Comparison of ENCODE assay signal across 9 mouse cellular contexts in genomic region chr6:125603678-125604462, GRCm38 (mm10). TPM values are rescaled to one million over a fixed set of nuclear protein-coding genes. Genes with fewer than 3 reads are reported as not detected.
DNase-seq lines count a peak whose midpoint lies in the region; ATAC-seq and TF ChIP-seq lines count a peak whose summit lies in the region.
"Had no signal": no experiment of that assay in that cellular context is flagged by ENCODE, and none has a peak within 500 bp of the region (broad histone marks: within the 10 kb centered on the region; RNA-seq: fewer than 3 reads in every experiment).

No protein-coding gene starts in this region.

- TF ChIP-seq CTCF in liver, embryonic 14.5 days (IDR thresholded peaks at IDR 0.05; ENCODE audit: low read depth): no peak

- no peak for ATAC-seq in hindbrain, embryonic 12.5 days (ENCODE audit: low FRiP score)
- no peak for ATAC-seq in hindbrain, embryonic 16.5 days
- ATAC-seq in embryonic facial prominence, embryonic 14.5 days (ENCODE audit: low read depth): no peak
- ATAC-seq in liver, embryonic 14.5 days (ENCODE audit: insufficient read depth): no peak

- no peaks in the 10 kb centered on the region for H3K36me3 ChIP-seq in hindbrain, embryonic 12.5 days
- no peaks in the 10 kb centered on the region for H3K36me3 ChIP-seq in hindbrain, embryonic 16.5 days (ENCODE audit: control insufficient read depth, insufficient read depth, low read length)
- no peaks in the 10 kb centered on the region for H3K36me3 ChIP-seq in embryonic facial prominence, embryonic 14.5 days (ENCODE audit: control insufficient read depth, insufficient read depth, low read length)
- H3K36me3 ChIP-seq in liver, embryonic 14.5 days (replicated peaks; ENCODE audit: control insufficient read depth, insufficient read depth, low read depth): no peaks in the 10 kb centered on the region
- H3K36me3 ChIP-seq: G1E had no signal

- 84% methylated on average over 26 of the region's 26 CpGs for WGBS in hindbrain, embryonic 12.5 days
- WGBS in hindbrain, embryonic 16.5 days: 80% methylated on average over 26 of the region's 26 CpGs
- WGBS in embryonic facial prominence, embryonic 14.5 days: 78% methylated on average over 26 of the region's 26 CpGs
- 38% methylated on average over 26 of the region's 26 CpGs for WGBS in liver, embryonic 14.5 days (ENCODE audit: insufficient replicate concordance)

- no peak overlapping the region for H3K27ac ChIP-seq in hindbrain, embryonic 12.5 days
- no peak overlapping the region for H3K27ac ChIP-seq in hindbrain, embryonic 16.5 days (ENCODE audit: low read depth, low read length)
- H3K27ac ChIP-seq in embryonic facial prominence, embryonic 14.5 days (replicated peaks; ENCODE audit: low read depth, low read length): no peak overlapping the region; the same call in 1 of the 2 replicates
- H3K27ac ChIP-seq in liver, embryonic 14.5 days: no peak overlapping the region

- H3K4me3 ChIP-seq in hindbrain, embryonic 12.5 days: no peak overlapping the region
- H3K4me3 ChIP-seq in hindbrain, embryonic 16.5 days (ENCODE audit: low read length): no peak overlapping the region
- no peak overlapping the region for H3K4me3 ChIP-seq in embryonic facial prominence, embryonic 14.5 days (ENCODE audit: low read depth, low read length)
- H3K4me3 ChIP-seq in liver, embryonic 14.5 days (ENCODE audit: insufficient read depth in 1 of 2, low read depth in 2 of 2, low read length in 2 of 2): no peak overlapping the region

- H3K27me3 ChIP-seq in hindbrain, embryonic 12.5 days: peaks cover 14% of the 10 kb centered on the region; the same call in 1 of the 2 replicates
- H3K27me3 ChIP-seq in hindbrain, embryonic 16.5 days (replicated peaks; ENCODE audit: control insufficient read depth, insufficient read depth, low read length): peaks cover 4% of the 10 kb centered on the region; the same call in 1 of the 2 replicates
- no peaks in the 10 kb centered on the region; the same call in 1 of the 2 replicates for H3K27me3 ChIP-seq in embryonic facial prominence, embryonic 14.5 days (replicated peaks; ENCODE audit: control insufficient read depth, insufficient read depth, low read length)
- H3K27me3 ChIP-seq in liver, embryonic 14.5 days (ENCODE audit: control insufficient read depth, insufficient read depth, low read length): no peaks in the 10 kb centered on the region

- H3K9me3 ChIP-seq in hindbrain, embryonic 12.5 days (replicated peaks): no peaks in the 10 kb centered on the region
- no peaks in the 10 kb centered on the region for H3K9me3 ChIP-seq in hindbrain, embryonic 16.5 days (ENCODE audit: control insufficient read depth, low read length)
- no peaks in the 10 kb centered on the region for H3K9me3 ChIP-seq in embryonic facial prominence, embryonic 14.5 days (ENCODE audit: control insufficient read depth, low read length)
- no peaks in the 10 kb centered on the region for H3K9me3 ChIP-seq in liver, embryonic 14.5 days (ENCODE audit: control insufficient read depth, low read length)

- H3K9ac ChIP-seq in hindbrain, embryonic 12.5 days: no peak overlapping the region
- H3K9ac ChIP-seq in hindbrain, embryonic 16.5 days (ENCODE audit: low read depth, low read length): no peak overlapping the region
- H3K9ac ChIP-seq in embryonic facial prominence, embryonic 14.5 days (ENCODE audit: low read depth, low read length): no peak overlapping the region
- no peak overlapping the region for H3K9ac ChIP-seq in liver, embryonic 14.5 days (replicated peaks)

- peak; percentile 20 for DNase-seq in 416B (ENCODE audit: low read depth)
- no peak for DNase-seq in embryonic facial prominence, embryonic 14.5 days (ENCODE audit: low spot score)
- DNase-seq in liver, embryonic 14.5 days (ENCODE audit: low read depth in 3 of 3, low spot score in 3 of 3): no peak
- no peak for DNase-seq in right cerebral cortex, adult 18-20 months
- no peak for DNase-seq in cerebellum, adult 8-10 months
- no peak for DNase-seq in layer of hippocampus, postnatal 36 days

- no peak for TF ChIP-seq EP300 in liver, embryonic 14.5 days (IDR thresholded peaks at IDR 0.05; ENCODE audit: low read depth)

- H3K4me1 ChIP-seq in hindbrain, embryonic 12.5 days: peaks cover 9% of the 10 kb centered on the region
- peaks cover 5% of the 10 kb centered on the region for H3K4me1 ChIP-seq in hindbrain, embryonic 16.5 days (ENCODE audit: control insufficient read depth, insufficient read depth, low read depth, low read length)
- peaks cover 3% of the 10 kb centered on the region; the same call in 1 of the 2 replicates for H3K4me1 ChIP-seq in embryonic facial prominence, embryonic 14.5 days (ENCODE audit: control insufficient read depth, insufficient read depth, low read length)
- no peaks in the 10 kb centered on the region; a peak in 1 of 4 replicates for H3K4me1 ChIP-seq in liver, embryonic 14.5 days (replicated peaks; ENCODE audit: control insufficient read depth in 2 of 2, insufficient read depth in 2 of 2, low read length in 1 of 2)

- peak overlapping the region; percentile 19; the same call in 1 of the 2 replicates for H3K4me2 ChIP-seq in hindbrain, embryonic 12.5 days (replicated peaks)
- H3K4me2 ChIP-seq in hindbrain, embryonic 16.5 days (ENCODE audit: low read length): no peak overlapping the region
- peak overlapping the region; percentile 34; the same call in 1 of the 2 replicates for H3K4me2 ChIP-seq in embryonic facial prominence, embryonic 14.5 days (ENCODE audit: low read depth, low read length)
- peak overlapping the region; percentile 29 for H3K4me2 ChIP-seq in liver, embryonic 14.5 days (ENCODE audit: low read depth)

RNA-seq across cellular contexts. Expression of gene Vwf, which starts 57.3 kb away (rescaled TPM):
- polyA plus RNA-seq in hindbrain, embryonic 12.5 days (2016; fragmentation: Nextera tagmentation; extraction: Ambion mirVana): 11.3 and 11.5 TPM in 2 replicates
- 9.7 and 12.9 TPM in 2 replicates for polyA plus RNA-seq in hindbrain, embryonic 16.5 days (2015; fragmentation: Nextera tagmentation; extraction: Ambion mirVana)
- 13.4 and 16.0 TPM in 2 replicates for polyA plus RNA-seq in embryonic facial prominence, embryonic 14.5 days (2014; fragmentation: Nextera tagmentation; extraction: Ambion mirVana)
- 5.4 and 9.0 TPM in 2 replicates for polyA plus RNA-seq in liver, embryonic 14.5 days (2012; rRNA removed)
- 11.1 and 14.9 TPM in 2 replicates for polyA plus RNA-seq in liver, embryonic 14.5 days (2014; fragmentation: Nextera tagmentation; extraction: Ambion mirVana)
- 10 to 100 TPM; 12.2 to 13.1 TPM for total RNA-seq in layer of hippocampus, postnatal 36 days (2021)
